Mouse (Mus musculus): Measurements from ENCODE around the gene Glp2r. TPM values are rescaled to one million over a fixed set of nuclear protein-coding genes. Genes with fewer than 3 reads are reported as not detected.

The Glp2r gene
- polyA plus RNA-seq, 1 experiment from 2014 or later = not detected

DNA sequence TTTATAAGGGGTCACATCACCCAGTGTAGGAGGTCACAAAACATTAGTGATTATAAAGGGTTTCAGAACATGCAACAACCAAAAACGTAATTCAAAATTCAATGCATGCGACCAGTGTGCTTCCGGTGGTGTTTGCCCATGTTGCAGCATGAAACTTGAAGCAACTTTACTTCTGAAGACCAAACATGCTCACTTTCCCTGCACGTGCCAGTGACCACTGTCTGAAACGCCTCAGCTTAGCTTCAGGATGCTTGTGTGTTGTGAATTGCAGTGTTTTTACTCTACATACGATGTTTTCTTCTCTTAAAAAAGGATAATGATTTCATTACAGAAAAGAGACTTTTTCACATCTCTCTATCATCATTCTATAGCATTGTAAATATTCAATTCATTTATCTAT, 32.6 kb downstream of the Glp2r start:
- Histone ChIP-seq H3K9me3 (ENCODE audit: control insufficient read depth, low read length) (no peaks in the 10 kb centered on the region), H3K36me3 (ENCODE audit: control insufficient read depth, insufficient read depth, low read length) (no peaks in the 10 kb centered on the region), H3K4me1 (replicated peaks; ENCODE audit: control insufficient read depth, insufficient read depth, low read length) (no peaks in the 10 kb centered on the region), H3K4me3 (ENCODE audit: low read depth, low read length) (no peak overlapping the region), H3K27me3 (ENCODE audit: control insufficient read depth, insufficient read depth, low read length) (no peaks in the 10 kb centered on the region), H3K4me2 (replicated peaks; ENCODE audit: low read depth, low read length) (no peak overlapping the region), H3K27ac (ENCODE audit: low read depth, low read length) (no peak overlapping the region), H3K9ac (ENCODE audit: low read depth, low read length) (no peak overlapping the region)
- ATAC-seq (ENCODE audit: low FRiP score) = no peak
- DNase-seq (ENCODE audit: low spot score) = no peak
- whole genome bisulfite sequencing = 85% methylated on average over 6 of the region's 6 CpGs

DNA sequence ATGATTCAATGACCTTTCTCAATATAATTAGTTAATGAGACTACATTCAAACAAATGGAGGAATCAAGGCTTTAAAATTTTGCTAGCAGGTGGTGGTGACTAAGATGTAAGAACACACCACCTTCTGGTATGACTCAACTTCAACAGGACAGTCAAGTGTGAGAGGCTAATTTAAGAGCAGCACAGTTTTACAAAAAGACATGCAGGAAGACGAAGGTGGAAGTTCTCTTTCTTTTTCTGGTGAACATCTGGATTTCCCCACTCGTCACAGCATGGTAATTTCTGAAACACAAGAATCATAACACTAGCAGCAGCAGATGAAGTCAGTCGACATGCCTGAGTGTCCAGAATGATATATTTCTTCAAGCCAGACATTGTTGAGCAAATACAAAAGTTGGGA, 36.4 kb downstream of the Glp2r start:
- Histone ChIP-seq H3K9ac (ENCODE audit: low read depth, low read length) (no peak overlapping the region), H3K36me3 (ENCODE audit: control insufficient read depth, insufficient read depth, low read length) (no peaks in the 10 kb centered on the region), H3K27ac (ENCODE audit: low read depth, low read length) (no peak overlapping the region), H3K9me3 (ENCODE audit: control insufficient read depth, low read length) (no peaks in the 10 kb centered on the region), H3K27me3 (ENCODE audit: control insufficient read depth, insufficient read depth, low read length) (no peaks in the 10 kb centered on the region), H3K4me3 (ENCODE audit: low read depth, low read length) (no peak overlapping the region), H3K4me2 (replicated peaks; ENCODE audit: low read depth, low read length) (no peak overlapping the region), H3K4me1 (replicated peaks; ENCODE audit: control insufficient read depth, insufficient read depth, low read length) (no peaks in the 10 kb centered on the region)
- DNase-seq (ENCODE audit: low spot score) (no peak), ATAC-seq (ENCODE audit: low FRiP score) (no peak)
- WGBS = 81% methylated on average over 3 of the region's 3 CpGs

GRCm38 (mm10) chr11:67733726-67734125, 37.2 kb downstream of the Glp2r start:
- ATAC-seq (ENCODE audit: low FRiP score) (no peak), DNase-seq (ENCODE audit: low spot score) (no peak)
- no peak overlapping the region for H3K4me2 ChIP-seq (replicated peaks; ENCODE audit: low read depth, low read length)
- H3K4me3 ChIP-seq (ENCODE audit: low read depth, low read length) = no peak overlapping the region
- no peaks in the 10 kb centered on the region for H3K27me3 ChIP-seq (ENCODE audit: control insufficient read depth, insufficient read depth, low read length)
- no peaks in the 10 kb centered on the region for H3K9me3 ChIP-seq (ENCODE audit: control insufficient read depth, low read length)
- no peak overlapping the region for H3K9ac ChIP-seq (ENCODE audit: low read depth, low read length)
- no peak overlapping the region for H3K27ac ChIP-seq (ENCODE audit: low read depth, low read length)
- 70% methylated on average over 1 of the region's 1 CpGs for WGBS
- no peaks in the 10 kb centered on the region for H3K4me1 ChIP-seq (replicated peaks; ENCODE audit: control insufficient read depth, insufficient read depth, low read length)
- no peaks in the 10 kb centered on the region for H3K36me3 ChIP-seq (ENCODE audit: control insufficient read depth, insufficient read depth, low read length)

DNA sequence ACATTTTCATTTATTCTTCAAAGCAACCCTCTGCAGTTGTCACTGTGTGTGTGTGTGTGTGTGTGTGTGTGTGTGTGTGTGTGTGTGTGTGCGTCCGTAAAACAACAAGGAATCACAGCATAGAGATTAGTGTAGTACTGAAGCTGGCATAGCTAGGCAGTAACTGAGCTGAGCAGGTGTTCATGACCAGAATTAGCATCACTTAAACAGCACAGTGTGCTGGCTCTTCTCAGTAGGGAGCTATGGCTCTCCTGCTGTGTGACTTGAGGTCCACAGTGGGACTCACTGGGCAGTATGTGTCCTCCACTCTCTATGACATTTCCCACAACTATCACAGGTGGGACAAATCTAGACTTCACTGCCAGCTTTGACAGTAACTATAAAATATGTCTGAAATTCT, 39.9 kb downstream of the Glp2r start:
- H3K4me2 ChIP-seq (replicated peaks; ENCODE audit: low read depth, low read length) = no peak overlapping the region
- 96% methylated on average over 2 of the region's 2 CpGs for WGBS
- no peak overlapping the region for H3K9ac ChIP-seq (ENCODE audit: low read depth, low read length)
- H3K9me3 ChIP-seq (ENCODE audit: control insufficient read depth, low read length) = no peaks in the 10 kb centered on the region
- H3K4me3 ChIP-seq (ENCODE audit: low read depth, low read length) = no peak overlapping the region
- no peak for ATAC-seq (ENCODE audit: low FRiP score)
- H3K36me3 ChIP-seq (ENCODE audit: control insufficient read depth, insufficient read depth, low read length) = no peaks in the 10 kb centered on the region
- no peaks in the 10 kb centered on the region for H3K27me3 ChIP-seq (ENCODE audit: control insufficient read depth, insufficient read depth, low read length)
- H3K4me1 ChIP-seq (replicated peaks; ENCODE audit: control insufficient read depth, insufficient read depth, low read length) = no peaks in the 10 kb centered on the region
- no peak for DNase-seq (ENCODE audit: low spot score)
- no peak overlapping the region for H3K27ac ChIP-seq (ENCODE audit: low read depth, low read length)

- H3K36me3 ChIP-seq (ENCODE audit: control insufficient read depth, insufficient read depth, low read length) = no peaks in the 10 kb centered on the region
- no peak for DNase-seq (ENCODE audit: low spot score)
- H3K4me1 ChIP-seq (replicated peaks; ENCODE audit: control insufficient read depth, insufficient read depth, low read length) = no peaks in the 10 kb centered on the region
- no peaks in the 10 kb centered on the region for H3K27me3 ChIP-seq (ENCODE audit: control insufficient read depth, insufficient read depth, low read length)
- H3K4me2 ChIP-seq (replicated peaks; ENCODE audit: low read depth, low read length) = no peak overlapping the region
- H3K9ac ChIP-seq (ENCODE audit: low read depth, low read length) = no peak overlapping the region
- H3K9me3 ChIP-seq (ENCODE audit: control insufficient read depth, low read length) = no peaks in the 10 kb centered on the region
- no peak overlapping the region for H3K4me3 ChIP-seq (ENCODE audit: low read depth, low read length)
- no peak overlapping the region for H3K27ac ChIP-seq (ENCODE audit: low read depth, low read length)
- no peak for ATAC-seq (ENCODE audit: low FRiP score)
These were observed 42.2 kb downstream of the Glp2r start for GRCm38 (mm10) chr11:67728726-67729125.

DNA sequence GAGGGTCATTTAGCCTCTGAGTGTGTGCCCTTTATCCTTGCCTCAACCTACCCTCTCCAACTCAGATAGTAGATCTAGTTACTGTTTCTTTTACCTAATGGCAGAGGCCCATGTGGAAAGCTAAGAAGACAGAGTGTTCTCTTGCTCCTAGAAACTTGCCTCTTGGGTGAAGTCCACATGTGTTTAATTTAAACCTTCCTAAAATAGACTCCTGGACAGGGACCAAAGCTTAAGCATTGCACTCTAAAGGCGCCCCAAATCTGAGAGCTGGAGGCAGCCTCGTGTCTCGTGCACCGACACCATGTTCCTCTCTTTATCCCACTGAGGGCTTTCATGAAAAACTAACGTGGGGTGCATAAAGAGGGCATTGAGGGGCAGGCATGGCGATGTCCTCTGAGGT, 43.9 kb downstream of the Glp2r start:
- H3K4me2 ChIP-seq (replicated peaks; ENCODE audit: low read depth, low read length) = no peak overlapping the region
- no peak overlapping the region for H3K27ac ChIP-seq (ENCODE audit: low read depth, low read length)
- H3K4me1 ChIP-seq (replicated peaks; ENCODE audit: control insufficient read depth, insufficient read depth, low read length) = no peaks in the 10 kb centered on the region
- H3K9ac ChIP-seq (ENCODE audit: low read depth, low read length) = no peak overlapping the region
- DNase-seq (ENCODE audit: low spot score) = no peak
- WGBS = 82% methylated on average over 6 of the region's 6 CpGs
- H3K27me3 ChIP-seq (ENCODE audit: control insufficient read depth, insufficient read depth, low read length) = no peaks in the 10 kb centered on the region
- no peaks in the 10 kb centered on the region for H3K9me3 ChIP-seq (ENCODE audit: control insufficient read depth, low read length)
- H3K4me3 ChIP-seq (ENCODE audit: low read depth, low read length) = no peak overlapping the region
- ATAC-seq (ENCODE audit: low FRiP score) = no peak
- no peaks in the 10 kb centered on the region for H3K36me3 ChIP-seq (ENCODE audit: control insufficient read depth, insufficient read depth, low read length)

DNA sequence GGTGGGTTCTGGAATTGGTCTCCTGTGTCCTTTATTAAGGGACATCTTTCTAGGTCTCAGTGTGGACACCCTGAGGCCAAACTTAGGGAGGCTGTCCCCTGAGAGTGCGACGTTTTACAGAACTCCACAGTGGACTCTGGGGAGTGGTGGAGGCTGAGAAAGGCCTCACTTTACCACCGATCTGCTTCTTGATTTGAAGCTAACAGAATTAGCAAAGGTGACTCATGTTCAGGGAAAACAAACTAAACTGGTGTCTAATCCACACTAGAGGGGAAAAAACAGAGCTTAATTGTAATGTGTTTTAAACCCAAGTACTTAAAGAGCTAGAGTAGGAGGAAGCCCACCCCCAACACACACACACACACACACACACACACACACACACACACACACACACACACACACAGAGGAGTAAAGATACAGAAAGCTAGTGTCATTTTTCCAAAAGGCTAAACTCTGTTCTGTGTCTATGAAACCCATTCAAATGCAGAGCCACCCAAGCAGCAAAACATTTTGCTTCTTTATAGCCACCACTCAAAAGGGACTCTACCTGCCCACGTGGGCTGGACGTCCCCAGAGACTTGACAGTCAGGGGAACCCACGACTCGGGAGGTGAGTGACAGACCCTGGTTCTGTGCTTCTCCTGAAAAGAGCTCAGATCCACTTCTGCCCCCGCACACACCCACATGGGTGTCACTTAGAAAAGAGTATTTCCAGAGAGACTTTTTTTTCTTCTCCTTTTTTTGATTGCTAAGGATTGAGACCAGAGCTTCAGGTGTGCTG, 47.5 kb downstream of the Glp2r start:
- 78% methylated on average over 8 of the region's 8 CpGs for WGBS
- Histone ChIP-seq H3K27me3 (ENCODE audit: control insufficient read depth, insufficient read depth, low read length) (no peaks in the 10 kb centered on the region), H3K9ac (ENCODE audit: low read depth, low read length) (no peak overlapping the region), H3K4me3 (ENCODE audit: low read depth, low read length) (no peak overlapping the region), H3K9me3 (ENCODE audit: control insufficient read depth, low read length) (no peaks in the 10 kb centered on the region), H3K27ac (ENCODE audit: low read depth, low read length) (no peak overlapping the region), H3K4me2 (replicated peaks; ENCODE audit: low read depth, low read length) (no peak overlapping the region), H3K4me1 (replicated peaks; ENCODE audit: control insufficient read depth, insufficient read depth, low read length) (no peaks in the 10 kb centered on the region), H3K36me3 (ENCODE audit: control insufficient read depth, insufficient read depth, low read length) (no peaks in the 10 kb centered on the region)
- DNase-seq (ENCODE audit: low spot score) (no peak), ATAC-seq (ENCODE audit: low FRiP score) (no peak)

GRCm38 (mm10) chr11:67722399-67723156, 48.4 kb downstream of the Glp2r start:
- Histone ChIP-seq H3K9ac (ENCODE audit: low read depth, low read length) (no peak overlapping the region), H3K4me2 (replicated peaks; ENCODE audit: low read depth, low read length) (no peak overlapping the region), H3K27ac (ENCODE audit: low read depth, low read length) (no peak overlapping the region), H3K4me3 (ENCODE audit: low read depth, low read length) (no peak overlapping the region), H3K27me3 (ENCODE audit: control insufficient read depth, insufficient read depth, low read length) (no peaks in the 10 kb centered on the region), H3K4me1 (replicated peaks; ENCODE audit: control insufficient read depth, insufficient read depth, low read length) (no peaks in the 10 kb centered on the region), H3K9me3 (ENCODE audit: control insufficient read depth, low read length) (no peaks in the 10 kb centered on the region), H3K36me3 (ENCODE audit: control insufficient read depth, insufficient read depth, low read length) (no peaks in the 10 kb centered on the region)
- DNase-seq (ENCODE audit: low spot score) (no peak), ATAC-seq (ENCODE audit: low FRiP score) (no peak)
- 52% methylated on average over 7 of the region's 7 CpGs for WGBS

- 94% methylated on average over 5 of the region's 5 CpGs for WGBS
- H3K4me2 ChIP-seq (replicated peaks; ENCODE audit: low read depth, low read length) = no peak overlapping the region
- no peak overlapping the region for H3K9ac ChIP-seq (ENCODE audit: low read depth, low read length)
- no peaks in the 10 kb centered on the region for H3K36me3 ChIP-seq (ENCODE audit: control insufficient read depth, insufficient read depth, low read length)
- no peaks in the 10 kb centered on the region for H3K27me3 ChIP-seq (ENCODE audit: control insufficient read depth, insufficient read depth, low read length)
- ATAC-seq (ENCODE audit: low FRiP score) (no peak), DNase-seq (ENCODE audit: low spot score) (no peak)
- H3K4me3 ChIP-seq (ENCODE audit: low read depth, low read length) = no peak overlapping the region
- H3K27ac ChIP-seq (ENCODE audit: low read depth, low read length) = no peak overlapping the region
- no peaks in the 10 kb centered on the region for H3K9me3 ChIP-seq (ENCODE audit: control insufficient read depth, low read length)
- no peaks in the 10 kb centered on the region for H3K4me1 ChIP-seq (replicated peaks; ENCODE audit: control insufficient read depth, insufficient read depth, low read length)
These were observed 49.5 kb downstream of the Glp2r start for GRCm38 (mm10) chr11:67721485-67721884.
